Mouse (Mus musculus) forebrain, postnatal 0 days (tissue): ENCODE measurements around the gene Mgst3. TPM values are rescaled to one million over a fixed set of nuclear protein-coding genes. Genes with fewer than 3 reads are reported as not detected.

Experiments
- ATAC-seq: fragments of 200-750 bp; cut with Nextera tagmentation; 2 replicates; pipeline ENCODE4 v1.8.0; 2017; ENCODE audit warnings: mild to moderate bottlenecking, moderate library complexity
- DNase-seq: peaks from one replicate; pipeline ENCODE4 v3.0.0-alpha.2; 2015
- H3K27ac ChIP-seq: fragments of 300-500 bp; sonication (generic); 2 replicates; pipeline ENCODE4 v1.5.1; 2014; ENCODE audit warnings: low read depth, mild to moderate bottlenecking, antibody characterized with exemption, low read length, moderate library complexity, mixed read lengths
- H3K27me3 ChIP-seq: fragments of 300-500 bp; sonication (generic); 2 replicates; pipeline ENCODE4 v1.6.1; 2014; ENCODE audit warnings: mild to moderate bottlenecking, low read length, mixed read lengths; ENCODE audit not compliant: insufficient read depth
- H3K36me3 ChIP-seq: fragments of 300-500 bp; sonication (generic); 2 replicates; pipeline ENCODE4 v1.6.1; 2014; ENCODE audit warnings: mild to moderate bottlenecking, moderate library complexity; ENCODE audit not compliant: insufficient read depth
- H3K4me1 ChIP-seq: fragments of 300-500 bp; sonication (generic); 2 replicates; pipeline ENCODE4 v1.6.1; 2014; ENCODE audit warnings: antibody characterized with exemption; ENCODE audit not compliant: insufficient read depth
- H3K4me2 ChIP-seq: fragments of 300-500 bp; sonication (generic); 2 replicates; pipeline ENCODE4 v1.6.1; 2014; ENCODE audit warnings: low read depth, mild to moderate bottlenecking, moderate library complexity
- H3K4me3 ChIP-seq: fragments of 300-500 bp; sonication (generic); 2 replicates; pipeline ENCODE4 v1.5.1; 2014; ENCODE audit warnings: low read depth, low read length, mixed read lengths
- H3K9ac ChIP-seq: fragments of 300-500 bp; sonication (generic); 2 replicates; pipeline ENCODE4 v1.6.1; 2014; ENCODE audit warnings: mild to moderate bottlenecking
- H3K9me3 ChIP-seq: fragments of 300-500 bp; sonication (generic); 2 replicates; pipeline ENCODE4 v1.6.1; 2016; ENCODE audit warnings: low read length
- CTCF ChIP-seq: sonication (generic); IDR thresholded peaks from 2 replicates; pipeline ENCODE4 v1.5.1; 2016; ENCODE audit warnings: antibody characterized with exemption, control low read depth, low read depth
- WGBS: fragments of 180-500 bp; shearing (Covaris S2); extraction: QIAGEN DNeasy Blood & Tissue Kit; methylation state at CpG from one replicate; pipeline ENCODE4 v1.1.7; 2014; 5-methylcytosine and 5-hydroxymethylcytosine counted together
- polyA plus RNA-seq: library from polyadenylated mRNA; unstranded; fragments of >200 nt; fragmentation: Nextera tagmentation; extraction: Ambion mirVana; gene quantifications from 2 replicates; pipeline ENCODE4 v1.2.1, GENCODE M21; 2015
- total RNA-seq: library from RNA; depleted of rRNA; stranded (reverse); fragments of >200 nt; gene quantifications from 2 replicates; pipeline ENCODE4 v1.2.3, GENCODE M21; 2014

Mgst3 gene
- total and polyA plus RNA-seq, 2 experiments from 2014 or later, result 192 to 243 TPM

GRCm38 (mm10) chr1:167363322-167363721 lies 30.3 kb downstream of the Mgst3 start:
- peaks cover 30% of the 10 kb centered on the region for H3K36me3 ChIP-seq
- H3K27ac ChIP-seq, result no peak overlapping the region
- TF ChIP-seq CTCF, result no peak
- H3K4me3 ChIP-seq, result no peak overlapping the region
- no peak overlapping the region for H3K4me2 ChIP-seq
- DNase-seq, result no peak
- no peaks in the 10 kb centered on the region for H3K9me3 ChIP-seq
- H3K4me1 ChIP-seq, result no peaks in the 10 kb centered on the region
- peak; percentile 67 for ATAC-seq
- H3K9ac ChIP-seq, result no peak overlapping the region
- no peaks in the 10 kb centered on the region for H3K27me3 ChIP-seq
- WGBS, result 34% methylated on average over 5 of the region's 5 CpGs

- Histone ChIP-seq H3K9ac (no peak overlapping the region), H3K27ac (no peak overlapping the region), H3K36me3 (peaks cover 30% of the 10 kb centered on the region), H3K9me3 (no peaks in the 10 kb centered on the region), H3K4me1 (no peaks in the 10 kb centered on the region), H3K4me2 (no peak overlapping the region), H3K27me3 (no peaks in the 10 kb centered on the region), H3K4me3 (no peak overlapping the region)
- ATAC-seq (no peak), DNase-seq (no peak)
- WGBS, result 74% methylated on average over 4 of the region's 4 CpGs
- no peak for TF ChIP-seq CTCF
Measured at GRCm38 (mm10) chr1:167362819-167363218, 30.8 kb downstream of the Mgst3 start.

GRCm38 (mm10) chr1:167360268-167360667 lies 33.4 kb downstream of the Mgst3 start:
- Histone ChIP-seq H3K36me3 (peaks cover 38% of the 10 kb centered on the region), H3K4me3 (no peak overlapping the region), H3K9me3 (no peaks in the 10 kb centered on the region), H3K4me1 (no peaks in the 10 kb centered on the region), H3K27ac (no peak overlapping the region), H3K27me3 (no peaks in the 10 kb centered on the region), H3K9ac (no peak overlapping the region), H3K4me2 (no peak overlapping the region)
- ATAC-seq, result no peak
- 35% methylated on average over 4 of the region's 4 CpGs for WGBS
- TF ChIP-seq CTCF, result no peak
- no peak for DNase-seq

- 89% methylated on average over 9 of the region's 9 CpGs for WGBS
- DNase-seq (no peak), ATAC-seq (no peak)
- H3K9ac ChIP-seq, result no peak overlapping the region
- H3K4me3 ChIP-seq, result no peak overlapping the region
- no peak for TF ChIP-seq CTCF
- no peaks in the 10 kb centered on the region for H3K27me3 ChIP-seq
- H3K27ac ChIP-seq, result no peak overlapping the region
- H3K9me3 ChIP-seq, result no peaks in the 10 kb centered on the region
- H3K36me3 ChIP-seq, result peaks cover 44% of the 10 kb centered on the region
- H3K4me1 ChIP-seq, result no peaks in the 10 kb centered on the region
- no peak overlapping the region for H3K4me2 ChIP-seq
Measured at GRCm38 (mm10) chr1:167358731-167359130, 34.9 kb downstream of the Mgst3 start.

- ATAC-seq (no peak), DNase-seq (no peak)
- Histone ChIP-seq H3K27ac (no peak overlapping the region), H3K4me2 (no peak overlapping the region), H3K4me3 (no peak overlapping the region), H3K4me1 (no peaks in the 10 kb centered on the region), H3K9me3 (no peaks in the 10 kb centered on the region), H3K9ac (no peak overlapping the region), H3K27me3 (no peaks in the 10 kb centered on the region), H3K36me3 (peaks cover 44% of the 10 kb centered on the region)
- 96% methylated on average over 9 of the region's 9 CpGs for WGBS
- TF ChIP-seq CTCF, result no peak
Measured at GRCm38 (mm10) chr1:167357387-167357786, 36.3 kb downstream of the Mgst3 start.

GRCm38 (mm10) chr1:167352403-167352802 lies 41.2 kb downstream of the Mgst3 start:
- no peak for TF ChIP-seq CTCF
- Histone ChIP-seq H3K4me3 (no peak overlapping the region), H3K9me3 (no peaks in the 10 kb centered on the region), H3K36me3 (peaks cover 31% of the 10 kb centered on the region), H3K9ac (no peak overlapping the region), H3K27ac (no peak overlapping the region), H3K4me1 (no peaks in the 10 kb centered on the region), H3K27me3 (no peaks in the 10 kb centered on the region), H3K4me2 (no peak overlapping the region)
- ATAC-seq (no peak), DNase-seq (no peak)
- 89% methylated on average over 14 of the region's 14 CpGs for WGBS

GRCm38 (mm10) chr1:167350597-167351415 lies 42.8 kb downstream of the Mgst3 start:
- Histone ChIP-seq H3K4me3 (peak overlapping the region; percentile 64), H3K4me2 (peak overlapping the region; percentile 71), H3K4me1 (no peaks in the 10 kb centered on the region), H3K27ac (no peak overlapping the region), H3K9ac (peak overlapping the region; percentile 79), H3K9me3 (no peaks in the 10 kb centered on the region), H3K36me3 (peaks cover 18% of the 10 kb centered on the region), H3K27me3 (no peaks in the 10 kb centered on the region)
- no peak for ATAC-seq
- DNase-seq, result no peak
- 31% methylated on average over 13 of the region's 13 CpGs for WGBS
- no peak for TF ChIP-seq CTCF
